Mouse (Mus musculus) G1E (cell line): Measurements from ENCODE around the gene Neurl2. TPM values are rescaled to one million over a fixed set of nuclear protein-coding genes. Genes with fewer than 3 reads are reported as not detected.
A peak's percentile ranks its signal among the peaks of the same experiment; 100 is the strongest.

Experiments
- ATAC-seq: 2 replicates; pipeline ENCODE4 v1.8.0; 2016; ENCODE audit warnings: mild to moderate bottlenecking; ENCODE audit not compliant: insufficient number of reproducible peaks, poor library complexity, low FRiP score, severe bottlenecking; ENCODE audit errors: extremely low read depth
- DNase-seq: peaks from one replicate; pipeline ENCODE4 v3.0.0; 2012; ENCODE audit warnings: low spot score
- H3K27me3 ChIP-seq: 2 replicates; pipeline ENCODE4 v1.6.1; 2012; ENCODE audit warnings: mild to moderate bottlenecking, low read length, inconsistent platforms; ENCODE audit not compliant: insufficient read depth
- H3K36me3 ChIP-seq: replicated peaks from 2 replicates; pipeline ENCODE3; 2012; ENCODE audit warnings: mild to moderate bottlenecking, inconsistent platforms
- H3K4me1 ChIP-seq: 2 replicates; pipeline ENCODE4 v1.6.1; 2012; ENCODE audit warnings: low read depth, low read length, inconsistent platforms, mixed read lengths; ENCODE audit not compliant: insufficient read depth
- H3K4me3 ChIP-seq: 2 replicates; pipeline ENCODE4 v1.5.1; 2012; ENCODE audit warnings: low read depth, mild to moderate bottlenecking, inconsistent platforms, low read length, moderate library complexity, mixed read lengths
- H3K9me3 ChIP-seq: replicated peaks from 2 replicates; pipeline ENCODE4 v1.6.1; 2012; ENCODE audit warnings: inconsistent platforms
- CTCF ChIP-seq: IDR thresholded peaks from 2 replicates; pipeline ENCODE4 v1.5.1; 2012; ENCODE audit warnings: low read depth, low read length, inconsistent platforms, mixed read lengths
- GATA1 ChIP-seq: IDR thresholded peaks from 2 replicates; pipeline ENCODE4 v1.6.1; 2012; ENCODE audit warnings: borderline replicate concordance, low read length, inconsistent platforms, mixed read lengths
- GATA2 ChIP-seq: IDR thresholded peaks from 2 replicates; pipeline ENCODE4 v1.6.1; 2012; ENCODE audit warnings: low read depth, low read length, inconsistent platforms, borderline replicate concordance
- POLR2AphosphoS5 ChIP-seq: IDR thresholded peaks from 2 replicates; pipeline ENCODE4 v1.6.1; 2012; ENCODE audit warnings: low read depth, low read length, inconsistent platforms; ENCODE audit not compliant: insufficient replicate concordance
- TAL1 ChIP-seq: conservative IDR thresholded peaks from 2 replicates; pipeline ENCODE4 v1.6.1; 2012; ENCODE audit warnings: low read depth, low read length, inconsistent platforms, mixed read lengths
- polyA plus RNA-seq: library from polyadenylated mRNA; stranded (reverse); fragments of >175 nt; gene quantifications from 2 replicates; pipeline ENCODE4 v1.2.3, GENCODE M21; 2012
- total RNA-seq, 2 experiments: library from RNA; stranded (forward) in 1 of 2; stranded (reverse) in 1 of 2; fragments of 200-1000 nt in 1 of 2; fragments of >200 nt in 1 of 2; fragmentation: Nextera tagmentation in 1 of 2; gene quantifications; 2 replicates each; pipeline ENCODE4 v1.2.3; 2014 to 2017

Gene Neurl2
- total and polyA plus RNA-seq, 3 experiments = 0.10 to 0.27 TPM; not detected in 1

DNA sequence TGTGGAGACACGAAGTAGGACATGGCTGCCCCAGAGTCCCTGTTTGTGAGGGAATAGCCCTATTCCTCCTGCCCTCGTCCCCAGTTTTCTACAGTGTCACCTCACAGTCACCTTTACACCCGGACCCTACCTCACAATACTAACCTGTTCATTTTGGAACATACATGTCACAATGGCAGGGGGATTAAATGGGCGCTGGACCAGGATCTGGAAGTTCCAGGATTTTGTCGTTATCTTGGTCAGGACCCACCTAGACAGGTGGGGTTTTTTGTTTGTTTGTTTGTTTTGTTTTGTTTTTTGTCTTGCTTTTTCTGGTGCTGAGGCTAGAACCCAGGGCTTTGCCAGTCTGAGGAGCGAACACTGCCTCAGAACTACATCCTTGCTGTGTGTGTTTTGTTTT is 4.8 kb downstream of the Neurl2 start, which contains the start of gene Spata25:
TSS of gene Spata25 (minus strand) at position 101 of the 400 bp plus-strand sequence.
- ATAC-seq = no peak
- TF ChIP-seq POLR2AphosphoS5 = no peak
- TF ChIP-seq GATA2 = no peak
- TF ChIP-seq TAL1 = no peak
- TF ChIP-seq CTCF = no peak
- TF ChIP-seq GATA1 = no peak

DNA sequence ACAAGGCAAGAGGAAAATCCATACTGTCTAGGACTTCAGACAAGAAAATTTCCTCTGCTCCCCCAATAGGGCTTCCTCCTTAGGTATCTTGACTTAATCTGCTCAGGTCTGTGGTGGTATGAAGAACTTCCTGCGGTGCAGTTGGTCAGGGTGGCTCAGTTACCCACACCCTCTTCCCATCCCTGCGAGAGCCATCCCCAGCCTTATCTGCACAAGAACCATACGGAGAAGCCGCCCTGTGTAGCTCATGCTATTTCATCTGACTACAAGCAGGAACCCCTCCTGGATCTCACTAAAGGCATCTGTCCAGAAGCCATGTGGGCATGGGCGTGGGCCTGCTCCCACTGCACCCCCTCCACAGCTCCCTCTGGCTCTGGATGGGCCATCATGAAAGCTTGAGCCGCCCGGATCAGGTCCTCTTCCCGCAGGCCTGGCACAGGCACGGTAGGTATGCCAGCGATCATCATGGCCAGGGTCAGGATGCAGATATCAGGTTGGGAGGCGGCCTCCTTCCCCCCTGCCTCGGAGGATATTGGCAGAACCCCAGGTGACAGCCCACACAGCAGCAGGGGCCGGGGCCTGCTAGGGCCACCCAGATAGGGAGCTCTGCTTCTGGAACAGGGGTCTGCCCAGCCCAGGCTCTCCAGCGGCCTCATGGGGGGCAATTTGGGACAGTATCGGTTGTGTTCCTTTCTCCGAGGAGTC is 6.0 kb downstream of the Neurl2 start:
- H3K4me1 ChIP-seq = peaks cover 16% of the 10 kb centered on the region
- H3K9me3 ChIP-seq = no peaks in the 10 kb centered on the region
- peaks cover 54% of the 10 kb centered on the region for H3K36me3 ChIP-seq
- no peaks in the 10 kb centered on the region; the same call in 1 of the 2 replicates for H3K27me3 ChIP-seq
- H3K4me3 ChIP-seq = no peak overlapping the region
- ATAC-seq (no peak), DNase-seq (no peak)
- no peak for TF ChIP-seq CTCF
- TF ChIP-seq POLR2AphosphoS5 = no peak
- TF ChIP-seq GATA1 = no peak
- no peak for TF ChIP-seq GATA2
- TF ChIP-seq TAL1 = no peak

More for the DNA sequence above, 4.8 kb downstream of the Neurl2 start, which contains the start of gene Spata25:
- no peak for DNase-seq
- H3K9me3 ChIP-seq = no peaks in the 10 kb centered on the region
- H3K4me3 ChIP-seq = no peak within 1 kb of the TSS
- peaks cover 20% of the 10 kb centered on the region for H3K4me1 ChIP-seq
- H3K27me3 ChIP-seq = no peaks in the 10 kb centered on the region; the same call in 1 of the 2 replicates
- peaks cover 54% of the 10 kb centered on the region for H3K36me3 ChIP-seq

DNA sequence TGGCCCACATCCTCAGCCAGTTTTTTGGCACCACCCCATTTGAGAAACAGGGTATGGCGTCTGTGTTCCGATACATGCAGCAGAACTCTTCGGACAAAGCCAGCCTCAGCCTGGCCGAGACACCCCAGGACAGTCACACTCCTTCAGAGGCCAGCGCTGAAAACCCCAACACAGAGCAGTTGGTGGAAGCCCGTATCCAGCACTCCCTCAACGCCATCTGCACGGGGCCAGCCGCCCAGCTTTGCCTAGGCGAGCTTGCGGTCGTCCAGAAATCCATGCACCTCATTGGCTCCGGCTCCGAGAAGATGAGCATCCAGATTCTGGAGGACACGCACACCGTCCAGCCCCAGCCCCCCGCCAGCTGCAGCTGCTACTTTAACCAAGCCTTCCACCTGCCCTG is 7.7 kb downstream of the Neurl2 start:
- Histone ChIP-seq H3K36me3 (peaks cover 68% of the 10 kb centered on the region), H3K4me1 (peaks cover 23% of the 10 kb centered on the region), H3K4me3 (no peak overlapping the region), H3K9me3 (no peaks in the 10 kb centered on the region), H3K27me3 (no peaks in the 10 kb centered on the region)
- no peak for TF ChIP-seq GATA1
- TF ChIP-seq TAL1 = no peak
- no peak for TF ChIP-seq CTCF
- no peak for TF ChIP-seq POLR2AphosphoS5
- TF ChIP-seq GATA2 = no peak
- DNase-seq (no peak), ATAC-seq (no peak)

GRCm38 (mm10) chr2:164823969-164824368 is 9.3 kb downstream of the Neurl2 start:
- no peak for DNase-seq

DNA sequence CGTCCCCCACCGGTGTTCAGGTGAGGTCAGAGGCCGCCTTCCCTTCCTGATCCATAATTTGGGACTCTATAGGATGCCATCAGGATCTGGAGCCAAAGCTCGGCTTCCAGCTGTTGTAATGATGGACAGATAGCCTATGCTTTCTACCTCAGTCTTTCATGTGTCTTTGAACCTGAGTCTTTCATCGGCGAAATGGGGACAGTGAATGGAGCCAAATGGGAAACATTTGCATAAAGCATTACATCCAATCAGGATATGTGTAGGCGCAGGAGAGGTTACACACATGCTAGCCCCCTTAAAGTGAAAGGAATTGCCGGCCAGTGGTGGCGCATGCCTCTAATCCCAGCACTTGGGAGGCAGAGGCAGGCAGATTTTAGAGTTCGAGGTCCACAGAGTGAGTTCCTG is 10.1 kb downstream of the Neurl2 start:
- TF ChIP-seq POLR2AphosphoS5 (no peak), CTCF (no peak), GATA2 (no peak), GATA1 (no peak), TAL1 (no peak)
- peak; percentile 52 for DNase-seq
- H3K9me3 ChIP-seq = no peaks in the 10 kb centered on the region
- no peaks in the 10 kb centered on the region for H3K27me3 ChIP-seq
- ATAC-seq = peak; percentile 42; the same call in 1 of the 2 replicates
- peaks cover 23% of the 10 kb centered on the region for H3K4me1 ChIP-seq
- peak overlapping the region; percentile 88 for H3K4me3 ChIP-seq
- H3K36me3 ChIP-seq = peaks cover 75% of the 10 kb centered on the region

More at GRCm38 (mm10) chr2:164823969-164824368, 9.3 kb downstream of the Neurl2 start:
- Histone ChIP-seq H3K36me3 (peaks cover 80% of the 10 kb centered on the region), H3K27me3 (no peaks in the 10 kb centered on the region), H3K4me1 (peaks cover 23% of the 10 kb centered on the region), H3K9me3 (no peaks in the 10 kb centered on the region), H3K4me3 (no peak overlapping the region; the same call in 1 of the 2 replicates)
- TF ChIP-seq CTCF (no peak), POLR2AphosphoS5 (no peak), GATA2 (no peak), GATA1 (no peak), TAL1 (no peak)
- no peak for ATAC-seq

- peak; percentile 98 for DNase-seq
- peaks cover 73% of the 10 kb centered on the region for H3K36me3 ChIP-seq
- H3K4me1 ChIP-seq = peaks cover 23% of the 10 kb centered on the region
- ATAC-seq = peak; percentile 100
- H3K4me3 ChIP-seq = peak within 1 kb of the TSS; percentile 88
- no peaks in the 10 kb centered on the region for H3K9me3 ChIP-seq
- no peaks in the 10 kb centered on the region for H3K27me3 ChIP-seq
- TF ChIP-seq GATA2 (no peak), TAL1 (no peak), GATA1 (no peak), POLR2AphosphoS5 (no peak), CTCF (no peak)
Measured at GRCm38 (mm10) chr2:164822636-164823165, 10.6 kb downstream of the Neurl2 start, which contains the start of gene Zswim1. Gene Zswim1 (plus strand): TSS chr2:164822686.
